Mouse (Mus musculus): ENCODE measurements around the gene Slc27a5. TPM values are rescaled to one million over a fixed set of nuclear protein-coding genes. Genes with fewer than 3 reads are reported as not detected.

Slc27a5 gene
- polyA plus RNA-seq, 1 experiment, result not detected

DNA sequence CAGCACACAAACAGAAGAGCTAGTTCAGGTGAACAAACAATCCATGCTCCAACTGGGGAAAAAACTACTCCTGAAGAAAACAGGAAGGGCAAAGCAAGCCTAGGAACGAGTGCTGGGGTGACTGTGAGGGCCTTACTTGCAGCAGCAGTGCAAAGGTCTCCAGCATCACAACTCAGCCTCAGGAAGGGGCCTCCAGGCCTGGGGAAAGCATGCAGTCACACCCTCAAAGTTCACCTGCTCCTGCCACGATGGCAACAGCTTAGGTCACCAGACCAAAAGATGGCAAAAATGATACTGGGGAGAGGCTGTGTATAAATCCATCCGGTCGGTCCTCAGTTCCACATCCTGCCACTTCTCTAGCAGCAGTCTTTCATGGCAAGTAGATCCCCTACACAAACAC, 39.0 kb downstream of the Slc27a5 start:
- Histone ChIP-seq H3K4me1 (ENCODE audit: control insufficient read depth, insufficient read depth, insufficient read length, low read length) (peaks cover 3% of the 10 kb centered on the region; the same call in 1 of the 2 replicates), H3K36me3 (ENCODE audit: control insufficient read depth, insufficient read depth, low read length) (no peaks in the 10 kb centered on the region), H3K27me3 (ENCODE audit: control insufficient read depth, insufficient read depth, low read length) (no peaks in the 10 kb centered on the region), H3K4me3 (ENCODE audit: low read depth, low read length) (no peak overlapping the region), H3K27ac (ENCODE audit: insufficient read depth, low read depth, low read length) (no peak overlapping the region)
- no peak for TF ChIP-seq POLR2A (IDR thresholded peaks at IDR 0.05; ENCODE audit: low read depth, low read length)
- TF ChIP-seq CTCF (IDR thresholded peaks at IDR 0.05; ENCODE audit: extremely low read depth, insufficient read length, insufficient replicate concordance, low read depth, low read length), result no peak
- 42% methylated on average over 4 of the region's 4 CpGs for WGBS

DNA sequence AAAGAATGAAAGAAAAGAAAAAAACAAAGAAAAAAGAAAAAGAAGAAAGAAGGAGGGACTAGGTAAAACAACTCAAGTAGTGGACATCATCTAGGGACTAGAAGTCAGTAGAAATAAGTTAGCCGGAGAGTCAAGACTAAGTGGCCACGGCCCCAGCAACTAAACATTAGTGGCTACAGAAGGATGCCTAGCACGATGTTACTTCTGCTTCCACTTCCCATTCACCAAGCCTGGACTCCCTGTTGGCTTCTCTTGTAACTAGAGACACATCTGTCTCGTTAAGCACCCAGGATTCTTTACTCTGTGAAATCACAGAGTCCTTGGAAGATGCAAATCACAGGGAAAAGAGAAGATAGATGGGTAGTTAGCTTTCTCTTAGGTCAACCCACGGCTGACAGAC, 40.5 kb downstream of the Slc27a5 start:
- TF ChIP-seq POLR2A (IDR thresholded peaks at IDR 0.05; ENCODE audit: low read depth, low read length) (no peak), CTCF (IDR thresholded peaks at IDR 0.05; ENCODE audit: extremely low read depth, insufficient read length, insufficient replicate concordance, low read depth, low read length) (no peak)
- Histone ChIP-seq H3K27ac (ENCODE audit: insufficient read depth, low read depth, low read length) (no peak overlapping the region), H3K36me3 (ENCODE audit: control insufficient read depth, insufficient read depth, low read length) (no peaks in the 10 kb centered on the region), H3K4me3 (ENCODE audit: low read depth, low read length) (no peak overlapping the region), H3K27me3 (ENCODE audit: control insufficient read depth, insufficient read depth, low read length) (no peaks in the 10 kb centered on the region), H3K4me1 (ENCODE audit: control insufficient read depth, insufficient read depth, insufficient read length, low read length) (peaks cover 3% of the 10 kb centered on the region; the same call in 1 of the 2 replicates)
- WGBS, result 81% methylated on average over 5 of the region's 5 CpGs

DNA sequence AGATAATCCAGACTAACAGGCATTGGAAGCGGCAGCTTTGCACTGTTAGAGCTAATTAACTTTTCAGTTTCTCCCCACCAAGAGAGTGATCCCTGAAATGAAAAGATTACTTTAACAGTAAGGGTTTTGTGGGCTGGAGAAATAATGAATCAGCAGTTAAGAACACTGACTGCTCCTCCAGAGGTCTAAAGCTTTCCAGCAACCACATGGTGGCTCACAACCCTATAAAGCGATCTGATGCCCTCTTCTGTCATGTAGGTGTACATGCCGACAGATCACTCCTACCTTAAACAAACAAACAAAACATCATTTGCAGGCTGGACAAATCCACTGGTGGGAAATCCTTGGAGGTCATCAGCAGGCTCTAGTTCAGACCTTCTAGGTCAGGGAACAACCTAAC, 43.1 kb downstream of the Slc27a5 start:
- H3K4me1 ChIP-seq (ENCODE audit: control insufficient read depth, insufficient read depth, insufficient read length, low read length), result peaks cover 4% of the 10 kb centered on the region; the same call in 1 of the 2 replicates
- H3K4me3 ChIP-seq (ENCODE audit: low read depth, low read length), result no peak overlapping the region
- no peaks in the 10 kb centered on the region for H3K27me3 ChIP-seq (ENCODE audit: control insufficient read depth, insufficient read depth, low read length)
- TF ChIP-seq POLR2A (IDR thresholded peaks at IDR 0.05; ENCODE audit: low read depth, low read length) (no peak), CTCF (IDR thresholded peaks at IDR 0.05; ENCODE audit: extremely low read depth, insufficient read length, insufficient replicate concordance, low read depth, low read length) (no peak)
- 36% methylated on average over 3 of the region's 3 CpGs for WGBS
- H3K36me3 ChIP-seq (ENCODE audit: control insufficient read depth, insufficient read depth, low read length), result no peaks in the 10 kb centered on the region
- no peak overlapping the region for H3K27ac ChIP-seq (ENCODE audit: insufficient read depth, low read depth, low read length)

DNA sequence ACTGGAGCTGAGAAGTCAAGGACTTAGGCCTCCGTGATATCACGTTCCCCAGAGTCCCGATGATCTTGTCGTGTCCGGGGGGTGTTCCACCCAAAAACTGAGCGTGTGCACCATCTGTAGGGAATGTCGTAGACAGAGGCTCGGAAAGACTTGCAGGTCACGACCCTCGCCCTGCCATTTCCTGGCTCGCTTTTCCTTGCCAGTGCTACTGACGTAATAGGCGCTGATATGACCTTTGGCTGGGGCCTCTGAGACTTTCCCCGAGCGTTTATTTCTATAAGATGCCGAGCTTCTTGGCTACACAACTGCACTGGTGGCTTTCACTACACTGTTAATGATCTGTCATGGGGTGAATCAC, 48.1 kb downstream of the Slc27a5 start:
- 1% methylated on average over 16 of the region's 16 CpGs for WGBS
- H3K4me3 ChIP-seq (ENCODE audit: low read depth, low read length), result peak overlapping the region; percentile 86
- H3K36me3 ChIP-seq (ENCODE audit: control insufficient read depth, insufficient read depth, low read length), result no peaks in the 10 kb centered on the region
- H3K27me3 ChIP-seq (ENCODE audit: control insufficient read depth, insufficient read depth, low read length), result no peaks in the 10 kb centered on the region
- no peak; the same call in 1 of the 2 replicates for TF ChIP-seq POLR2A (IDR thresholded peaks at IDR 0.05; ENCODE audit: low read depth, low read length)
- TF ChIP-seq CTCF (IDR thresholded peaks at IDR 0.05; ENCODE audit: extremely low read depth, insufficient read length, insufficient replicate concordance, low read depth, low read length), result no peak
- H3K4me1 ChIP-seq (ENCODE audit: control insufficient read depth, insufficient read depth, insufficient read length, low read length), result peaks cover 4% of the 10 kb centered on the region; the same call in 1 of the 2 replicates
- H3K27ac ChIP-seq (ENCODE audit: insufficient read depth, low read depth, low read length), result peak overlapping the region; percentile 75

DNA sequence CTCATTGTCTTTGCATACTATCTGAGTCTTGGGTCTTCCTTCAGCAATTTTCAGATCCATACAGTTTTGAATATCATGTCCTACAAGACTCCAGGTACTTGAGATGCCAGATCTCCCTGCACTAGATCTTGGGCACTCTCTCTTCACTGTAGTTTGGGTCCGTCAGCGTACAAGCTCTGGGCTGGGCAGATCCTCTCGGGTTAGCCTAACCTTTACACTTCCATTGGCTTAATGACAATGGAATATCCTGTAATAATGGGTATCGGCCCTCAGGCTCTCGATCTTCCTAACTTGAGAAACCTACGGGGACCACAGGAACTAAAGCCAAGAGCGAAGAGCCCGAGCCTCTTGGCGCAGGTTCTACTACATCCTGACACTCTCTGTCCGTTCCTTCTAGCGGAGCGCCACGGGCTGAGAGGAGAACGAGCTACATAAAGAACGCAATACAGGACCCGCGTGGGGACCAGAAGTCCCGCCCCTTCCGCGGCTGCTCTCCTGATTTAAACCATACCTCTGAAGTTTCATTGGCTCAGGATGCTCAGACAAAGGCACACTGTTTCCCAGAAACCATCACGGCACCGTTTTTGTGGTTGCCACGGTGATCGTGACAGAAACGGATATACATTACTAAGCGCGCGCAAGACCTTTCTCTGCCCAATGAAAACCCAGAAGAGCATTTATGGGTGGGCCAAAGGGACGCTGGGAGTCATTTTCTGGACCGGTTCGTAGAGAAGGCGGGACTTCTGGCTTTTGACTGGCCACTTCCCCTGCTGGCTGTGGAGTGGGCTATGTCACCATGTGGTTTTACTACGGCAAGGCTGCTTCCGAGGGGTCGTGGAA, 48.7 kb downstream of the Slc27a5 start:
- Histone ChIP-seq H3K4me1 (ENCODE audit: control insufficient read depth, insufficient read depth, insufficient read length, low read length) (peaks cover 4% of the 10 kb centered on the region; the same call in 1 of the 2 replicates), H3K27me3 (ENCODE audit: control insufficient read depth, insufficient read depth, low read length) (no peaks in the 10 kb centered on the region), H3K36me3 (ENCODE audit: control insufficient read depth, insufficient read depth, low read length) (no peaks in the 10 kb centered on the region), H3K4me3 (ENCODE audit: low read depth, low read length) (peak overlapping the region; percentile 86), H3K27ac (ENCODE audit: insufficient read depth, low read depth, low read length) (peak overlapping the region; percentile 75)
- 7% methylated on average over 35 of the region's 35 CpGs for WGBS
- TF ChIP-seq POLR2A (IDR thresholded peaks at IDR 0.05; ENCODE audit: low read depth, low read length) (peak; percentile 43; the same call in 1 of the 2 replicates), CTCF (IDR thresholded peaks at IDR 0.05; ENCODE audit: extremely low read depth, insufficient read length, insufficient replicate concordance, low read depth, low read length) (no peak)

DNA sequence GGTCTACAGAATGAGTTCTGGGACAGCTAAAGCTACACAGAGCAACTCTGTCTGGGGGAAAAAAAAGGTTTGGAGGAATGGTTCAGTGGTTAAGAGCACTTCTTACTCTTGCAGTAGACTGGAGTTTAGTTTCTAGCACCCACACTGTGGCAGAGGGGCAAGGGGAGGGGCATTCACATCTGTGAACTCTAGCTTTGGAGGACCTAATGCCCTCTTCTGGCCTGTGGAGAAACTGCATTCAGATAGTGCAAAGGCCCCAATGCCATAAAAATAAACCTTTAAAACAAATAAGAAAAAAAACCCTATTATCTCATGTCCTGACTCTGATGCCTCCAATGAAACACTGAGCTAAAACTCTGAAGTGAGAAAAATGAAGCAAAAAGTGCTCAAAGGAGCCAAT, 54.5 kb downstream of the Slc27a5 start:
- no peak overlapping the region for H3K27ac ChIP-seq (ENCODE audit: insufficient read depth, low read depth, low read length)
- H3K27me3 ChIP-seq (ENCODE audit: control insufficient read depth, insufficient read depth, low read length), result no peaks in the 10 kb centered on the region
- no peaks in the 10 kb centered on the region for H3K36me3 ChIP-seq (ENCODE audit: control insufficient read depth, insufficient read depth, low read length)
- TF ChIP-seq POLR2A (IDR thresholded peaks at IDR 0.05; ENCODE audit: low read depth, low read length) (no peak), CTCF (IDR thresholded peaks at IDR 0.05; ENCODE audit: extremely low read depth, insufficient read length, insufficient replicate concordance, low read depth, low read length) (peak; percentile 30; the same call in 1 of the 2 replicates)
- no peaks in the 10 kb centered on the region for H3K4me1 ChIP-seq (ENCODE audit: control insufficient read depth, insufficient read depth, insufficient read length, low read length)
- H3K4me3 ChIP-seq (ENCODE audit: low read depth, low read length), result no peak overlapping the region

DNA sequence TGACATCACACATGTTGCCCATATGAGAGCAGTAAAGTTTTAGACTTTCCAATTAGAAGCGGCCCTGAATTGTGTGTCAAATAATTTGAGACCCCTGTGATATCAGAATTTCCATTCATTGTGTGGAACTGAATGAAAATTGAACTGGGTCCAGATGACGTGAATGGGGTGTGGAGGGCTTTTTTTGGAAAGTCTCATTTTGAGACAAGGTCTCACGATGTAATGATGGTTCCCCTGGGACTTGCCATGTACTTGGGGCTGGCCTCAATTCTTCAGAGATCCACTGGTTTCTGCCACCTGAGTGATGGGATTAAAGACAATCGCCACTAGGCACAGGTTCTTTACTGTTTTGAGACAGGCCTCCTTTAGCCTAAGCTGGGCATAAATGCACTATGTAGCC, 57.4 kb downstream of the Slc27a5 start:
- no peak for TF ChIP-seq POLR2A (IDR thresholded peaks at IDR 0.05; ENCODE audit: low read depth, low read length)
- no peak for TF ChIP-seq CTCF (IDR thresholded peaks at IDR 0.05; ENCODE audit: extremely low read depth, insufficient read length, insufficient replicate concordance, low read depth, low read length)
- Histone ChIP-seq H3K27ac (ENCODE audit: insufficient read depth, low read depth, low read length) (no peak overlapping the region), H3K4me3 (ENCODE audit: low read depth, low read length) (no peak overlapping the region), H3K4me1 (ENCODE audit: control insufficient read depth, insufficient read depth, insufficient read length, low read length) (no peaks in the 10 kb centered on the region), H3K36me3 (ENCODE audit: control insufficient read depth, insufficient read depth, low read length) (no peaks in the 10 kb centered on the region), H3K27me3 (ENCODE audit: control insufficient read depth, insufficient read depth, low read length) (no peaks in the 10 kb centered on the region)
- WGBS, result 86% methylated on average over 4 of the region's 4 CpGs

Other genes with a start within 250 kb of the Slc27a5 start
- 0.15 and 0.24 TPM in 2 replicates for gene Zscan18, start 194.6 kb downstream of the Slc27a5 start, polyA plus RNA-seq (2012; rRNA removed)
- gene Zfp329, start 179.3 kb downstream of the Slc27a5 start, polyA plus RNA-seq (2012; rRNA removed), result 0.11 and 0.22 TPM in 2 replicates
- 3.3 and 5.3 TPM in 2 replicates for gene Zfp110, start 163.4 kb downstream of the Slc27a5 start, polyA plus RNA-seq (2012; rRNA removed)
- 0.15 TPM in 2 replicates for gene Zfp128, start 117.0 kb downstream of the Slc27a5 start, polyA plus RNA-seq (2012; rRNA removed)
- 4.0 and 5.6 TPM in 2 replicates for gene Zscan22, start 100.4 kb downstream of the Slc27a5 start, polyA plus RNA-seq (2012; rRNA removed)
- 1,663 and 2,242 TPM in 2 replicates for gene Rps5, start 75.9 kb downstream of the Slc27a5 start, polyA plus RNA-seq (2012; rRNA removed)
- gene Rnf225, start 70.8 kb downstream of the Slc27a5 start, polyA plus RNA-seq (2012; rRNA removed), result 0.22 and 0.41 TPM in 2 replicates
- gene Zfp324, start 32.4 kb downstream of the Slc27a5 start, polyA plus RNA-seq (2012; rRNA removed), result 3.1 and 3.5 TPM in 2 replicates
- gene Zfp446, start 20.3 kb downstream of the Slc27a5 start, polyA plus RNA-seq (2012; rRNA removed), result 1.2 and 1.8 TPM in 2 replicates
- 101 and 195 TPM in 2 replicates for gene Trim28, start 922 bp upstream of the Slc27a5 start, polyA plus RNA-seq (2012; rRNA removed)
- 22.1 and 46.2 TPM in 2 replicates for gene Zbtb45, start 11.8 kb upstream of the Slc27a5 start, polyA plus RNA-seq (2012; rRNA removed)
- gene Chmp2a, start 36.6 kb upstream of the Slc27a5 start, polyA plus RNA-seq (2012; rRNA removed), result 58.3 and 102 TPM in 2 replicates
- gene Ube2m, start 40.1 kb upstream of the Slc27a5 start, polyA plus RNA-seq (2012; rRNA removed), result 56.0 and 93.7 TPM in 2 replicates
- gene Mzf1, start 56.6 kb upstream of the Slc27a5 start, polyA plus RNA-seq (2012; rRNA removed), result 0.66 and 0.95 TPM in 2 replicates
- gene Vmn1r85, start 97.0 kb upstream of the Slc27a5 start, polyA plus RNA-seq (2012; rRNA removed), result not detected in 2 replicates
- not detected in 2 replicates for gene Vmn1r86, start 121.7 kb upstream of the Slc27a5 start, polyA plus RNA-seq (2012; rRNA removed)
- gene Vmn1r87, start 142.0 kb upstream of the Slc27a5 start, polyA plus RNA-seq (2012; rRNA removed), result not detected in 2 replicates
- gene Vmn1r88, start 161.4 kb upstream of the Slc27a5 start, polyA plus RNA-seq (2012; rRNA removed), result not detected in 2 replicates
- gene Vmn1r89, start 214.8 kb upstream of the Slc27a5 start, polyA plus RNA-seq (2012; rRNA removed), result not detected in 2 replicates